Mouse (Mus musculus) forebrain, postnatal 0 days (tissue): ENCODE results near the gene Foxj2. TPM values are rescaled to one million over a fixed set of nuclear protein-coding genes. Genes with fewer than 3 reads are reported as not detected.

Experiments
- ATAC-seq: fragments of 200-750 bp; cut with Nextera tagmentation; 2 replicates; pipeline ENCODE4 v1.8.0; 2017; ENCODE audit warnings: mild to moderate bottlenecking, moderate library complexity
- DNase-seq: peaks from one replicate; pipeline ENCODE4 v3.0.0-alpha.2; 2015
- H3K27ac ChIP-seq: fragments of 300-500 bp; sonication (generic); 2 replicates; pipeline ENCODE4 v1.5.1; 2014; ENCODE audit warnings: low read depth, mild to moderate bottlenecking, antibody characterized with exemption, low read length, moderate library complexity, mixed read lengths
- H3K27me3 ChIP-seq: fragments of 300-500 bp; sonication (generic); 2 replicates; pipeline ENCODE4 v1.6.1; 2014; ENCODE audit warnings: mild to moderate bottlenecking, low read length, mixed read lengths; ENCODE audit not compliant: insufficient read depth
- H3K36me3 ChIP-seq: fragments of 300-500 bp; sonication (generic); 2 replicates; pipeline ENCODE4 v1.6.1; 2014; ENCODE audit warnings: mild to moderate bottlenecking, moderate library complexity; ENCODE audit not compliant: insufficient read depth
- H3K4me1 ChIP-seq: fragments of 300-500 bp; sonication (generic); 2 replicates; pipeline ENCODE4 v1.6.1; 2014; ENCODE audit warnings: antibody characterized with exemption; ENCODE audit not compliant: insufficient read depth
- H3K4me2 ChIP-seq: fragments of 300-500 bp; sonication (generic); 2 replicates; pipeline ENCODE4 v1.6.1; 2014; ENCODE audit warnings: low read depth, mild to moderate bottlenecking, moderate library complexity
- H3K4me3 ChIP-seq: fragments of 300-500 bp; sonication (generic); 2 replicates; pipeline ENCODE4 v1.5.1; 2014; ENCODE audit warnings: low read depth, low read length, mixed read lengths
- H3K9ac ChIP-seq: fragments of 300-500 bp; sonication (generic); 2 replicates; pipeline ENCODE4 v1.6.1; 2014; ENCODE audit warnings: mild to moderate bottlenecking
- H3K9me3 ChIP-seq: fragments of 300-500 bp; sonication (generic); 2 replicates; pipeline ENCODE4 v1.6.1; 2016; ENCODE audit warnings: low read length
- CTCF ChIP-seq: sonication (generic); IDR thresholded peaks from 2 replicates; pipeline ENCODE4 v1.5.1; 2016; ENCODE audit warnings: antibody characterized with exemption, control low read depth, low read depth
- WGBS: fragments of 180-500 bp; shearing (Covaris S2); extraction: QIAGEN DNeasy Blood & Tissue Kit; methylation state at CpG from one replicate; pipeline ENCODE4 v1.1.7; 2014; 5-methylcytosine and 5-hydroxymethylcytosine counted together
- polyA plus RNA-seq: library from polyadenylated mRNA; unstranded; fragments of >200 nt; fragmentation: Nextera tagmentation; extraction: Ambion mirVana; gene quantifications from 2 replicates; pipeline ENCODE4 v1.2.1, GENCODE M21; 2015
- total RNA-seq: library from RNA; depleted of rRNA; stranded (reverse); fragments of >200 nt; gene quantifications from 2 replicates; pipeline ENCODE4 v1.2.3, GENCODE M21; 2014

Foxj2 gene
- total and polyA plus RNA-seq, 2 experiments from 2014 or later: 8.1 to 23.4 TPM

DNA sequence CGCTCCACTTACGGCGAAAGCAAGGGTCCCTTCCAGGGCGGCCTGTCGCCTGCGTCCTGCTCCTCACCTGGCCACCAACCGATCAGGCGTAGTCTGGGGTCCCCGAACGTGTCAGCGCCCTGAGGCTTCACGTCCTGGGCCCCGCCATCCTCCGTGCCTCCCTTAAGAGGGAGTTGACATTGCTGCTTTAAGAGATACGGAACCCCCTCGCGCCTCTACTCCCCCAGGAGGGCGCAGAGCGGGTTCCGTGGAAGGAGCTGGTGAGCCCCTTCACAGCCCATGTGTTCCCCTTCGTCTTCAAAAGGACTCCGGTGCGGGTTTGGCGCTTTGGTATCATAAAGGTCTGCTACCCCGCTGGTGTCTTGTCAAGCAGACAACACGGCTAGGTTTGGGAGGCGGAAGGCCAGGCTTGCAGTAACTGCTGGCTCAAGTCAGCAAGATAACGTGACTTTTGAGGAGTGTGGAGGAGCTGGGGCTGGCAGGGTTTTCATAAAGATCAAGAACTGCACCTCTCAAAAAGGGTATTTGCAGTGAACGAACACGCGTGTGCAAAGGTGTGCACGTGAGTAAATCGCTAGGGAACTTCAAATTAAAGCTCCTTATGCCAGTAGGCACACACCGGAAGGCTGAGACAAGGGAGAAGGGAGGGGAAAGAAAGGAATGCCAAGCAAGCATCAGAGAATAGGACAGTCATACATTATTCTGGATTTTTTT, 17.8 kb upstream of the Foxj2 start:
- 2% methylated on average over 34 of the region's 34 CpGs for WGBS
- ATAC-seq (peak; percentile 90), DNase-seq (peak; percentile 83)
- H3K9me3 ChIP-seq: no peaks in the 10 kb centered on the region
- peak overlapping the region; percentile 72 for H3K9ac ChIP-seq
- peaks cover 5% of the 10 kb centered on the region; the same call in 1 of the 2 replicates for H3K4me1 ChIP-seq
- H3K27me3 ChIP-seq: no peaks in the 10 kb centered on the region
- H3K27ac ChIP-seq: peak overlapping the region; percentile 82
- H3K4me3 ChIP-seq: peak overlapping the region; percentile 49
- peak overlapping the region; percentile 95 for H3K4me2 ChIP-seq
- no peak for TF ChIP-seq CTCF
- no peaks in the 10 kb centered on the region for H3K36me3 ChIP-seq

DNA sequence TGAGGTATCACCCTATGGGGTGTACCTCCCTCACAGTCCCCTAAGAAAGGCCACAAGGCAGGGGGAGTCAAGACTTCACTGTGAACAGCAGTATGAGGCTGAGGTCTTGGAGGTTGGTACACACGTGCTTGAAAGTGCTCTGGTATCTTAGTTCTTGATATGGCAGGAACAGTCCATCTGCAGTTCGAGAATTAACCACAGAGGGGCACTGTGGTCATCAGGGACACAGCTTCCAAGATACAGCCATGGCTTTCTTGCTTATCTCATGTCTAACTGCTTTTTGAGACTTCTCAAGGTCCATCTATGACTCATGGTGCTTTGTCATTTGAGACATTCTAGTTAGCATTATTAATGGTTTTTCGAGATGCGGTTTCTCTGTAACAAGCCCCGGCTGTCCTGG, 15.3 kb upstream of the Foxj2 start:
- TF ChIP-seq CTCF: peak; percentile 80
- Histone ChIP-seq H3K36me3 (no peaks in the 10 kb centered on the region), H3K9ac (no peak overlapping the region), H3K27ac (no peak overlapping the region), H3K9me3 (no peaks in the 10 kb centered on the region), H3K4me3 (no peak overlapping the region), H3K27me3 (no peaks in the 10 kb centered on the region), H3K4me2 (no peak overlapping the region), H3K4me1 (peaks cover 5% of the 10 kb centered on the region; the same call in 1 of the 2 replicates)
- 29% methylated on average over 5 of the region's 5 CpGs for WGBS
- DNase-seq: peak; percentile 73
- ATAC-seq: no peak

DNA sequence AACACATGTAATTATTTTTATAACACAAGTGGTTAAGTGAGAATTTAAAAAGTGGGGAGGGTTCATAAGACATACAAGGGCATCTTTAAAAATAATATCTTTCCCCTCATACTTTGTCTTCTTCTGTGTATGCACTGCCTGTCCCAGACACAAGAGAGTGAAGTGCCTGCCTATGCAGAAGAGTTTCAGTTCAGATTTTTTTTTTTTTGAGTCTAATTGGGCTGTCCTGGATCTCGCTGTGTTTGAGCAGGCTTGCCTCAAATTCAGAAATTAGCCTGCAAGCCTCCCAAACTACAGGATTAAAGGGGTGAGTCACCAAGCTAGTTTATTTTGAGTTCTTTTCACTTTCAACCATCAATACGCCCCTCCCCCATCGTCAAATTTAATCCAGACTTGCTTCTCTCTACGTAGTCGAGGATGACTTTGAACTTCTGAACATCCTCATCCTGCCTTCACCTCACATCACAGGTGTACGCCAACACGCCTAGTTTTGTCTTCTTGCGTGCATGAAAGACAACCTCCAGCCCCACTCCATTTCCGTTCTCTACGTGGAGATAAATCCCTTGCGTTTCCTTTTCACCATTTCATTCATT, 9.6 kb upstream of the Foxj2 start:
- DNase-seq: no peak
- TF ChIP-seq CTCF: no peak
- 2% methylated on average over 11 of the region's 11 CpGs for WGBS
- Histone ChIP-seq H3K9me3 (no peaks in the 10 kb centered on the region), H3K9ac (peak overlapping the region; percentile 52), H3K4me1 (0 out of 2 replicates have a peak, but pooled peaks cover 3% of the 10 kb centered on the region), H3K4me2 (peak overlapping the region; percentile 59), H3K27ac (peak overlapping the region; percentile 95), H3K4me3 (peak overlapping the region; percentile 78), H3K27me3 (no peaks in the 10 kb centered on the region), H3K36me3 (no peaks in the 10 kb centered on the region)
- no peak for ATAC-seq

DNA sequence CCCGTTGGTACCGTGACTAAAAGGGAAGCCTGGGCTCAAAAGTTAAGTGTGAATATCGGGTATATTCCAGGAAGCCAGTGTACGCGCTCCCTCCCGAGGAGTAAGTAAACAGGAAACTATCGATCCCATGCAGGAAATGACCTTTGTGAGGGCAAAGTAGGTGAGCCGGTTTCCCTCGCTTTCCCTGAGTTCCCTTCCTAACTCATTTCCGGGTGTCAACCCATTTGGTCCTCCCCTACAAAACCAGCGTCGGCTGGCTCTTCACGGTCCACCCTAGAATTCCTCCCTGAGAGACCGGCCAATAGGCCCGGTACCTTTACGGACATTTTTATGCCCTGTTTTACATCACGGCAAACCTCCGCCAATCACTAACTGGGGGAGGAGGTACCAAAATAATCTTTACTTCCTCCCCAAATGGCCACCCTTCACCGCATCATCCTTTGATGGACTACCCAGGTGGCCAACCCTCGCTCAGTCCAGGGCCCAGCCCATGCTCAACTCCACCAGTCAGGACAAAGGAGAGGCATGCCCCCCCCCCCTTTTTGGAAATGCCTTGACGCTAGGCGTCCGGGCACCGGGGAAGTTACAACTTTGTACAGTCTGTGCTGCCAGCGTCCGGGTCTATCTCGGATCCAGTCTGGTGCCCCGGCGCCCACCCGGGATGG, 9.0 kb upstream of the Foxj2 start:
- no peaks in the 10 kb centered on the region for H3K27me3 ChIP-seq
- under 1% methylated on average over 30 of the region's 30 CpGs for WGBS
- TF ChIP-seq CTCF: 0 out of 2 replicates have a peak, but pooled peaks have one; percentile 13
- 0 out of 2 replicates have a peak, but pooled peaks cover 3% of the 10 kb centered on the region for H3K4me1 ChIP-seq
- H3K36me3 ChIP-seq: no peaks in the 10 kb centered on the region
- peak overlapping the region; percentile 59 for H3K4me2 ChIP-seq
- H3K4me3 ChIP-seq: peak overlapping the region; percentile 78
- no peaks in the 10 kb centered on the region for H3K9me3 ChIP-seq
- ATAC-seq (peak; percentile 98), DNase-seq (peak; percentile 97)
- H3K9ac ChIP-seq: peak overlapping the region; percentile 68
- H3K27ac ChIP-seq: peak overlapping the region; percentile 95

DNA sequence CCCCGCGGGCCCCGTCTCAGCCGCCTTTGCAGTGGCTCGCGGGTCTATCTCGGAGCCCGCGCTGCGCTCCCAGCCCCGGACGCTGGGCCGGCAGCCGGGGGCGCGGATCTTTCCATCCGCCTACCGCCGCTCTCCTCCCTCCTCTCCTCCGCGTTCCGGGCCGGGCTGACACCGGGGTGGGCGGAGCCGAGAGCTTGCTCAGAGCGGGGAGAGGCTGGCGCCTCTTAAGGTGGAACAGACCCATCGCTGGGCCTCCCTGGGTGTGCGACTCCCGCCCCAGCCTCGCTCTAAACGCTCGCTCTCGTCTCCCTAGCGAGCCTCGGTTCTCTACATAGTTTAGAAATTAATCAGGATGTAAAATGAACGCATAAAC, 8.4 kb upstream of the Foxj2 start:
- Histone ChIP-seq H3K36me3 (no peaks in the 10 kb centered on the region), H3K4me2 (peak overlapping the region; percentile 59), H3K27me3 (no peaks in the 10 kb centered on the region), H3K9ac (peak overlapping the region; percentile 68), H3K4me1 (0 out of 2 replicates have a peak, but pooled peaks cover 3% of the 10 kb centered on the region), H3K4me3 (peak overlapping the region; percentile 78), H3K9me3 (no peaks in the 10 kb centered on the region), H3K27ac (peak overlapping the region; percentile 95)
- TF ChIP-seq CTCF: peak; percentile 25; the same call in 1 of the 2 replicates
- ATAC-seq (peak; percentile 90), DNase-seq (peak; percentile 89)
- WGBS: 2% methylated on average over 38 of the region's 38 CpGs

DNA sequence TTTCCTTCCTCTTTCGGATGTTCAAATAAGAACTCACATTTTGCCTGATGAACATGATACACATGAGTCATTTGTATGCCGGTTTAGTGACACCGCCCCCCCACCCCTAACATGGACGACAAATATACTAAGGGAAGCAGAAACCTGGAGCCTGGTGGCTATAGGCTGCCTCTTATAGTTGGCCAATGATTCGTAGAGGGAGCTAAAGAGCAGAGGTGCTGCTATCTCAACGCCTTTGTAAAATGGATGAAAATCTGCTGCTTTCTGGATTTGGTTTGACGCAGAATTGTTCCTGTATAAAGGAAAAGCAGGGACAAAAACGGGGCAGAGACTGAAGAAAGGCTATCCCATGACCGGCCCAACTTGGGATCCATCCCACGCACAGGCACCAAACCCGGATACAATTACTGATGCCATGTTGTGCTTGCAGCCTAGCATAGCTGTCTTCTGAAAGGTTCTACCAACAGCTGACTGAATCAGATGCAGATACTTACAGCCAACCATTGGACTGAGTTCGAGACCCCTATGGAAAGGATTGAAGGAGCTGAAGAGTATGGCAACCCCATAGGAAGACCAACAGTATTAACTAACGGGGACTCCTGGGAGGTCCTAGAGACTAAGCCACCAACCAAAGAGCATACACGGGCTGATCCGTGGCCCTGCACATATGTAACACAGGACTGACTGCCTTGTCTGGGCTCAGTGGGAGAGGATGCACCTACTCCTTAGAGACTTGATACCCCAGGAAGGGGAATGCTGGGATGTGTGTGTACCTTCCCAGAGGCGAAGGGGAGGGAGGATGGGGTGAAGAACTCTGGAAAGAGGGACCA, 7.7 kb upstream of the Foxj2 start:
- H3K4me3 ChIP-seq: peak overlapping the region; percentile 78
- H3K27me3 ChIP-seq: no peaks in the 10 kb centered on the region
- H3K9me3 ChIP-seq: no peaks in the 10 kb centered on the region
- peak; percentile 42 for TF ChIP-seq CTCF
- peak overlapping the region; percentile 95 for H3K27ac ChIP-seq
- 0 out of 2 replicates have a peak, but pooled peaks cover 3% of the 10 kb centered on the region for H3K4me1 ChIP-seq
- DNase-seq (peak; percentile 48), ATAC-seq (peak; percentile 12; the same call in 1 of the 2 replicates)
- 24% methylated on average over 16 of the region's 16 CpGs for WGBS
- H3K9ac ChIP-seq: peak overlapping the region; percentile 33; the same call in 1 of the 2 replicates
- no peaks in the 10 kb centered on the region for H3K36me3 ChIP-seq
- H3K4me2 ChIP-seq: peak overlapping the region; percentile 59
